Mouse (Mus musculus): ENCODE measurements at regions not wholly inside any gene's neighbourhood (a gene's known extent, or its start where the extent isn't known, plus 50 kb on each side); places are given as distances from the start of the nearest gene placed in this dataset.

- DNase-seq (ENCODE audit: low read depth, low spot score): no peak
Measured at GRCm38 (mm10) chr9:120676771-120677170, 105.5 kb downstream of the Rpl14 start.

- no peak for DNase-seq (ENCODE audit: low read depth, low spot score)
Measured at GRCm38 (mm10) chr9:120677216-120677615, 106.0 kb downstream of the Rpl14 start.

- peak; percentile 38 for DNase-seq (ENCODE audit: low read depth, low spot score)
Measured at GRCm38 (mm10) chr9:120679822-120680426, 108.7 kb downstream of the Rpl14 start.

- no peak for DNase-seq (ENCODE audit: low read depth, low spot score)
Measured at GRCm38 (mm10) chr9:120681404-120681803, 110.2 kb downstream of the Rpl14 start.

- no peak for DNase-seq (ENCODE audit: low read depth, low spot score)
Measured at GRCm38 (mm10) chr9:120685961-120686360, 114.7 kb downstream of the Rpl14 start.

- no peak for DNase-seq (ENCODE audit: low read depth, low spot score)
Measured at GRCm38 (mm10) chr9:120689025-120689424, 117.8 kb downstream of the Rpl14 start.

GRCm38 (mm10) chr9:120690510-120690909 is 119.3 kb downstream of the Rpl14 start:
- no peak for DNase-seq (ENCODE audit: low read depth, low spot score)

- DNase-seq (ENCODE audit: low read depth, low spot score): peak; percentile 79
Measured at GRCm38 (mm10) chr9:120690961-120691941, 120.0 kb downstream of the Rpl14 start.

- DNase-seq (ENCODE audit: low read depth, low spot score): peak; percentile 68
Measured at GRCm38 (mm10) chr9:120691971-120692401, 120.7 kb downstream of the Rpl14 start.

GRCm38 (mm10) chr9:120694457-120694856 is 123.2 kb downstream of the Rpl14 start:
- DNase-seq (ENCODE audit: low read depth, low spot score): no peak

GRCm38 (mm10) chr9:120695966-120696365 is 124.7 kb downstream of the Rpl14 start:
- DNase-seq (ENCODE audit: low read depth, low spot score): no peak

GRCm38 (mm10) chr9:120697749-120698148 is 126.5 kb downstream of the Rpl14 start:
- DNase-seq (ENCODE audit: low read depth, low spot score): no peak

- DNase-seq (ENCODE audit: low read depth, low spot score): no peak
Measured at GRCm38 (mm10) chr9:120699781-120700180, 128.5 kb downstream of the Rpl14 start.

- DNase-seq (ENCODE audit: low read depth, low spot score): no peak
Measured at GRCm38 (mm10) chr9:120702836-120703235, 131.6 kb downstream of the Rpl14 start.

GRCm38 (mm10) chr9:120703291-120703930 is 132.2 kb downstream of the Rpl14 start:
- DNase-seq (ENCODE audit: low read depth, low spot score): no peak

- DNase-seq (ENCODE audit: low read depth, low spot score): no peak
Measured at GRCm38 (mm10) chr9:120706562-120707198, 135.4 kb downstream of the Rpl14 start.

- DNase-seq (ENCODE audit: low read depth, low spot score): no peak
Measured at GRCm38 (mm10) chr9:120708507-120708906, 137.3 kb downstream of the Rpl14 start.

GRCm38 (mm10) chr9:120709146-120709655 is 138.0 kb downstream of the Rpl14 start:
- DNase-seq (ENCODE audit: low read depth, low spot score): no peak

GRCm38 (mm10) chr9:120712987-120713386 is 141.7 kb downstream of the Rpl14 start:
- no peak for DNase-seq (ENCODE audit: low read depth, low spot score)

GRCm38 (mm10) chr9:120715665-120716121 is 144.4 kb downstream of the Rpl14 start:
- no peak for DNase-seq (ENCODE audit: low read depth, low spot score)

- DNase-seq (ENCODE audit: low read depth, low spot score): no peak
Measured at GRCm38 (mm10) chr9:120718812-120719211, 147.6 kb downstream of the Rpl14 start.
